Mouse (Mus musculus) c-Kit-negative CD71-positive TER-119-positive erythroid progenitor cells, embryonic 14.5 days (primary cell): ENCODE results near the gene Ccr10.
"Not testable (repeated sequence)": the region's sequence is repeated elsewhere in the genome, so short reads cannot be mapped to it uniquely, and the experiment has no call there.

Experiments
- DNase-seq: peaks from one replicate; pipeline ENCODE4 v3.0.0-alpha.2; 2013; ENCODE audit warnings: low read depth, low spot score

The Ccr10 gene

GRCm38 (mm10) chr11:101171721-101172433 is 3.4 kb downstream of the Ccr10 start:
- DNase-seq = no peak

GRCm38 (mm10) chr11:101170811-101171610 is 4.2 kb downstream of the Ccr10 start, which contains the start of gene Plekhh3:
Gene Plekhh3, minus strand, starts transcription at chr11:101171351.
- DNase-seq = no peak

GRCm38 (mm10) chr11:101170354-101170810 is 4.9 kb downstream of the Ccr10 start, which contains the start of gene Cntnap1:
Gene Cntnap1, plus strand, starts transcription at chr11:101170523.
- DNase-seq = no peak

- no peak for DNase-seq
Observed at GRCm38 (mm10) chr11:101169301-101170107, 5.7 kb downstream of the Ccr10 start.

GRCm38 (mm10) chr11:101168301-101168980 is 6.8 kb downstream of the Ccr10 start:
- DNase-seq = no peak

GRCm38 (mm10) chr11:101167963-101168300 is 7.3 kb downstream of the Ccr10 start:
- no peak for DNase-seq

- DNase-seq = no peak
Observed at GRCm38 (mm10) chr11:101167211-101167962, 7.9 kb downstream of the Ccr10 start.

- DNase-seq = no peak
Observed at GRCm38 (mm10) chr11:101166357-101166756, 8.9 kb downstream of the Ccr10 start.

GRCm38 (mm10) chr11:101164677-101165580 is 10.3 kb downstream of the Ccr10 start:
- DNase-seq = no peak

- DNase-seq = no peak
Observed at GRCm38 (mm10) chr11:101164351-101164665, 10.9 kb downstream of the Ccr10 start.

- no peak for DNase-seq
Observed at GRCm38 (mm10) chr11:101163476-101164350, 11.5 kb downstream of the Ccr10 start.

- no peak for DNase-seq
Observed at GRCm38 (mm10) chr11:101162772-101163171, 12.5 kb downstream of the Ccr10 start.

GRCm38 (mm10) chr11:101162301-101162700 is 12.9 kb downstream of the Ccr10 start:
- no peak for DNase-seq

GRCm38 (mm10) chr11:101161551-101161950 is 13.7 kb downstream of the Ccr10 start:
- DNase-seq = no peak

GRCm38 (mm10) chr11:101160981-101161505 is 14.2 kb downstream of the Ccr10 start:
- not testable (repeated sequence) for DNase-seq

GRCm38 (mm10) chr11:101160151-101160550 is 15.1 kb downstream of the Ccr10 start:
- not testable (repeated sequence) for DNase-seq

GRCm38 (mm10) chr11:101155728-101156371 is 19.4 kb downstream of the Ccr10 start, which contains the start of gene Tubg2:
Gene Tubg2, plus strand, starts transcription at chr11:101155907.
- no peak for DNase-seq

- DNase-seq = no peak
Observed at GRCm38 (mm10) chr11:101155151-101155550, 20.1 kb downstream of the Ccr10 start.
